Mouse (Mus musculus) spleen, postnatal 4 days (tissue): ENCODE data around the gene Asah2.
A peak's percentile ranks its signal among the peaks of the same experiment; 100 is the strongest.
"Not testable (repeated sequence)": the region's sequence is repeated elsewhere in the genome, so short reads cannot be mapped to it uniquely, and the experiment has no call there.

Experiments
- DNase-seq, 2 experiments: peaks; one replicate each; pipeline ENCODE4 v3.0.0; 2022; ENCODE audit warnings: low spot score in 2 of 2

Asah2 gene

DNA sequence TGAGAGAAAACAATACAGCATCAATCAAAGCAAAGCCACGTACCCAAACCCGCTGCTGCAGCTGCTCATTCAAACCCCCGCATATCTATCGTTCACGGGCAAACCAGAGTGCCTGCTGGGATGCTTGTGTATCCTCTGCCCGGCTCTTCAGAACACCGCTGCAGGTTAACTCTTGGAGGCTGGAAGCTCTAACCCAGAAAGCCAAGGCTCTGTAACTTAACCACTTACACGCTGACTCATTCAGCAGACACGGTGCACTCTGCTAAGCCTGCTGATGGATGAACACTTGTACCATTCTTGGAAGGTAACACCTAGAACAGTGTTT, 5.1 kb downstream of the Asah2 start:
- DNase-seq: no peak

DNA sequence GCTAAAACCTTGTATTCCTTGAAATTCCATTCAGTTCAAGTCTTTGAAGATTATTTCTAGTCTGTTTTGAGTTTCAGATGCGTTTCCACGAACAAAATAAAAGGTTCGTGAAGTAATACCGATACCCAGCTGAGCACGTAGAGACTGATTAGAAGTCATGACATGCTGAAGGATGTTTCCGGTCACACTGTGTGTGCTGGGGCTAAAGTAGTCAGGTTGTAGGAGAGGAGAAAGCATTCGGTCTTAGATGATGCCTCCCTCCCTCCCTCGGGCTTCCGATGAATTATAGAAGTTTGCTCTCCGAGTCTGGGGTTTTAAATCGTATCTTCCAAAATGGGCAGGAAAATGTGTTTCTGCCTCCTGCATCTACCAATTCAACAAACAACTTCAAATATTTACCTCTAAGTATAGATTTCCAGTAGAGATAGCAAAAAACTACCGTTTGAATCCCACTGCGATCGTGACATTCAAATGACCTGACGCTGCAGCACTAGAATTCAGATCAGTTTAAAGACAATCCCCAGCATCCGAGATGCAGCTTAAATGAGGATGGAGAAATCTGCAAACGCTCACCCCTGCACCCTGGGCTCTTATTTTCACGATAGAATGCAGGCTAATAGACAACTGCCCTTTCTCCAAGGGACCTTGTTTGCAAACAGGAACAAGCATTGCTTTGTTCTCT, 5.6 kb downstream of the Asah2 start:
- no peak for DNase-seq

DNA sequence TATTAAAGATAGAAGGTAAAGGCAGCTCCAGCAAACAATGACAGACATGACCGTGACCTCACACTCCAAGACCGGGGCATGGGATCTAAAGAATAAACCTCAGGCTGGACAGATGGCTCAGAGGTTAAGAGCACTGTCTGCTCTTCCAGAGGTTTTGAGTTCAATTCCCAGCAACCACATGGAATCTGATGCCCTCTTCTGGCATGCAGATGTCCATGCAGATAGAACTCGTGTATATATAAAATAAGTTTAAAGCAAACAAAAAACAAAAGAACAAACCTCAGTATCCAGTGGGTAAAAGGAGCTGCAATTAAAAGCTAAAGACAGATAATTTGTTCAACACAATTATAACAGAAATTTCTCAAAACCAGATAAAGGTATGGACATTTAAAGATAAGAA, 9.4 kb downstream of the Asah2 start:
- DNase-seq: no peak

DNA sequence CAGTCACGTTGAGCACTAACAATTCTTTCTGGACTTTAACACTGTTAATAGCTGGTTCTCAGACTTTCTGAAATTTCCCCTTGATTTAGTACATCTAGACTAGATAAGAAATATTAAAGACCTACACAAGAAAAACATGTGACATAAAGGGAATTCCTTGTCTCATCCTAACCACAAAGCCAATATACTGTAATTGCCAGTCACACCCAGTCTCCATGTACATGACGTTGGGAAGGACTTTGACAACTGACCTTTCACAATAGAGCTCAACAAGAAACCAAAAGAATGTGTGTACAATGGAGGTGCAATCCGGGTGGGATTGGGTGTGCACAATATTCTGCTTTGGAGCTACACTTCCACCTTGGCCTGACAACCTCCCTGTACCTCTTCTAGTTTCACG, 15.7 kb downstream of the Asah2 start:
- no peak for DNase-seq

DNA sequence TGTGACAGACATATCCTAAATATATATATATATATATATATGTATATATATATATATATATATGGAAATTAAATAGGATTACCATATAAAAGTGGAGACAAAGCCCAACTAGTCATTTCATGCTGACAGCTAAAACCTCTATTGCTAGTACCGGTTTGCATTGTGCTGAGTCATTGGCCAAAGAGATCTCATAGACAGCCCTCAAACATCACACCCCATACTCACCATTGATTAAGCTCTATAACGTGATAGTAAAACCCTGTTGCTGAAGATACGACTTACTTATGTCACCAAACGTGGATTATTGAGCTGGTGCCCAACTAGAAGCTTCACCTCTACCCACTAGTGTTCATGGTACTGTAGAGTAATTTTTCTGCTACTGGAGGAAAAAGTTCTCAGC, 17.2 kb downstream of the Asah2 start:
- DNase-seq: no peak

DNA sequence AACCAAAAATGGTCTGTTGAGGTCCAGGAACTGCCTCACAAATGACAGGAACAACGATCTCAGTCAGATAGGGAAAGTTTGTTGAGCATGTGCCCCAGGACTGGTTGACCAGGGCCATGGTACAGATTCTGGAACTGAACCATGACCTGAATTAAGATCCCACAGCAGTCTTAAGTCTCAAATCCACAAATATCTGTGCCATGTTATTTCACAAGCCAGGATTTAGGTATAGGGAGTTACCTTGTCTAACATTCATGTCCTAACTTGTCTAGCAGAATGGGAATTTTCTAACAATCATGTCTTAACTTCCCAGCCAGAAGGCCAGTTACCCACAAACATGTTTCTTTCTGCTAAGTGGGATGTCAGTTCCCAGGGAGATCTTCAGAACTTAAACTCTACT, 19.4 kb downstream of the Asah2 start:
- no peak for DNase-seq

DNA sequence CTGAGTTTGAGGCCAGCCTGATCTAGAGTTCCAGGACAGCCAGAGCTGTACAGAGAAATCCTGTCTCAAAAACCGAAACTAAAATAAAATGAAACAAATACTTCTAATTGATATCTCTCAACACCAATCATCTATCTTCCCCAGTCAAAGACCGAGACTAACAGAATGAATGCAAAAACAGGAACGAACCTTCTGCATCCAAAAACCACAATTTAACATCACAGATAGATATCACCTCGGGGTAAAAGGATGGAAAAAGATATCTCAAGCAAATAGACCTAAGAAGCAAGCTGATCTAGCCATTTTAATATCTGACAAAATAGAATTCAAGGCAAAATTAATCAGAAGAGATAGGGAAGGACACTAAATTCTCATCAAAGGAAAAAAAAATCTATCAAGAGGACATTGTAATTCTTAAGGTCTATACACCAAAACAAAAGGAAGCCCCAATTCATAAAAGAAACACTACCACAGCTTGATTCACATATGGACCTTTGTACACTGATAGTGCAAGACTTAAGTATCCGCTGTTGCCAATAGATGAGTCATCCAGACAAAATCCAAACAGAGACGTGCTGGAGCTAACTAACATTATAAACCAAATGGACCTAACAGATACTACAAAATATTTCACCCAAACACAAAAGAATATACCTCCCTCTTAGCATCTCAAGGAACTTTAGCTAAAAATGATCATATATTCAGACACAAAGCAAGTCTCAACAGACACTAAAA, 20.1 kb downstream of the Asah2 start:
- DNase-seq: no peak

DNA sequence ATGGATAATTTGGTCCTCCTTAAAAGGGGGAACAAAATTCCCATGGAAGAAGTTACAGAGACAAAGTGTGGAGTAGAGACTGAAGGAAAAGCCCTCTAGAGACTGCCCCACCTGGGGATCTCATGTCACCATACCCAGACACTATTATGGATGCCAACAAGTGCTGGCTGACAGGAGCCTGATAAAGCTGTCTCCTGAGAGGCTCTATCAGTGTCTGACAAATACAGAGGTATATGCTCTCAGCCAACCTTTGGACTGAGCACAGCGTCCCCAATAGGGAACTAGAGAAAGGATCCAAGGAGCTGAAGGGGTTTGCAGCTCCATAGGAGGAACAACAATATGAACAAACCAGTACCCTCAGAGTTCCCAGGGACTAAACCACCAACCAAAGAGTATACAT, 23.2 kb downstream of the Asah2 start:
- DNase-seq: not testable (repeated sequence)

DNA sequence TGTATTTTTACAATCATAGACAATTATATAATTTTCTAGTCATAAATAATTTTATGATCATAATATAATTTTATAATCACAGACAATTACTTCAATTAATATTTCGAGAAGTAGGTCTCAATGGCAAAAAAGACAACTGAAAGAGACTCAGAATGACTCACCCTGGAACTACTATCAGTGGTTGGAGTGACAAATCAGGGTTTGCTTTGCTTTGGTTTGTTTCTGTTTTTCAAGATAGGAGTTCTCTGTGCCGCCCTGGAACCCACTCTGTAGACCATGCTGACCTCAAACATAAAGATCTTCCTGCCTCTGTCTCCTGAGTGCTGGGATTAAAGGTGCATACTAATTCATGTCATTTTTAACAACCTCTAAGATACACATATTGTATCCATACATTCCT, 37.7 kb downstream of the Asah2 start:
- no peak for DNase-seq

DNA sequence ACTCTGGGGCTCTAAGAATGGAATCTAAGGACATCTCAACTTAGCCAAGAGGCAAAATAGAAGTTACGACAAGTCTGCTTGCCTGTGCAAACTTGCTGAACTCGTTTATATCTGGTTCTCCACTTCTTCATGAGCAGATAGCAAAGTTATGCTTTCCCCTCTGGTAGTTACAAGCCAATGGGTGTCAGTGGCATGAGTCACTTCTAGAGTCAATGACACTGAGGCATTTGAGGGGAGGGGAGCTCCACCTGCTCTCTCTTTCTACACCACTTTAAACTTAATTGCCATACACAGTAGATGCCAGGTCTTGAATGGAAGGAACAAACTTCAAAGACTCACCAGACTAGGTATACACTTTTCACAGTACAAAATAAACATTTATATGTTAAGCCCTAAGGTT, 38.4 kb downstream of the Asah2 start:
- DNase-seq: no peak

DNA sequence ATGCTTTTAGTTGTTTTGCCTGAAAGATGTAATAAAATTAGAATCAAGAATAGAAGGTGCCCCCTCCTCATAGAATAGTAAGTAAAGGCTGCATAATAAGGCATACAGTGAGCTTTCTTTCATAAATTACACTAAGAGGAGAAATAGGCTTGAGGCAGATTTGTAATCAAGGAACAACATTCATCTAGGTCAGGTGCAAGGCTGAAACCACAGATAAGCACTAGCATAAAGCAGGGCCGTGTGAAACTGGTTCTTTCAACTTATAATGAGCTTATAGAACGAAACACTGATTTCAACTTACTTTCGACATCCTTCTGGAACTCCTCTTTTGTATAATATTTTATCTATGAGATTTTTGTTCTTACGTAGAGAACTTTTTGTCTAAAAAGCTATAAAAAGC, 40.3 kb downstream of the Asah2 start:
- DNase-seq: no peak

DNA sequence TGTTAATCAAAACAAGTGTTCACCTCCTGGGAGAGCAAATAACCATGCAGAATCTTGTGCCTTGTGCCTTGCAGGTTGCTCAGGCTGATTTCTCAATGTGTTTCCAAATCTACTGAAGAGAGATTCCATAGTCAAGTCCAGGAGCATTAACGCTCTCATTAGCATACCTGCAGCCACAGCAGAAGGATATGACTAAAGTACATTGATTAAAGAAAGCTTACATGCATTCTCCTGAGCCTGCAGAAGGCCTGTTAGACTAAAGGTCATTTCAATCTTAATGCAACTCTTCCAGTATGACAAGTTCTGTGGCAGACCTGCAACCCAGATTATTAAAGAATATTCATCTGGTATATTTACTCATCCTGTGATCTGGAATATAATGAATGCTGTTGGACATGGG, 46.7 kb downstream of the Asah2 start:
- no peak for DNase-seq

DNA sequence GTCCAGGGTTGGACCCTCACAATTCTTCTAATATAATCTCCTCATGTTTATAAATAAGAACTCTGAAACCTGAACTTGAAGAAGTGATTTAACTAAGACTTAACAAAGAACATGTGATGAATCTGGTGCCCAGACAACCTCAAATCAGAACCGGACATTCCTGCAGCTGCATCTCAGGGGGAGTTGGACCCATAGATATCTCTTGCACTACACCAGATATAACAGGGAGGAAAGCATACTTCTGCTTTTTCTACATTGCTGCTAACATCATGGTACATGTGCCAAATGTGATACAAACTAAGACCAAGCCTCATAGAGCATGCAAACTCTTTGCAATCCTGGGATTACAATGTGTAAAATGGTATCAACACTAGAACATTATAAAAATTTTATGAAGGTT, 51.8 kb downstream of the Asah2 start:
- DNase-seq: no peak

DNA sequence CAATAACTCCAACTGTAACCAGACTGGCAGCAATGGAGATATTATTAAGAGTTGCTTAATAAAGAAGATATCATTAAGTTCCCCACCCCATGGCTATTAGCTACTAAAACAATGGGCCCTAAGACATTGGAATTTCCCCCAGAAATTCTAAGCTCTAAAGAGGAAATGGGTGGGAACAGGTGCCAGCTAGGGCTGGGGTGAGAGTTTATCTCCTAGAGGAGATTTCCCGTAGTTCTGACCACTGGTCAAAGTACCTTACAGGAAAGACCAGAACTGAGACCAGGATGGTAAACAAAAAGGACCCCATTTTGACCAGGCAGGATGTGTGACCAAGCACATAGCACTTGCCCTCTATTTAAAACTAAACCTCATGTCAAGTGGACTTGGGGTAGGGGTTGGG, 52.3 kb downstream of the Asah2 start:
- no peak for DNase-seq

DNA sequence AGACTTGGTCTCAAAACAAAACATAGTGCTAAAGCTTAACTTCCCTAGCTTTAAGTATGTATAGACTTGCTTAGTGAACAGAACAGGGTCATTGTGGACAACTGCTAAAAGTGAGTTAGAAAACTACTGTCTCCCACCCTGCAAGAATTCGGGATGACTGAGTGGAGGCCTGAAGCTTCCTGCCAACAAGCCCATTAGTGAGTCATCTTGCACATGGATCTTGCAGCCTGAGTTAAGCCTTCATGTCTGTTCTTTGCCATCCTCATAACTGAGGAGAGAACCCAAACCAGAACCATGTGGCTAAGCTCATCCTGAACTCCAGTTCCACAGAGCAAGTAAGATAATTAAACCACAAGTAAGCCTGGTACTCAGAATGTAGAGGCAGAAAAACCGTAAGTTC, 56.8 kb downstream of the Asah2 start:
- no peak for DNase-seq

DNA sequence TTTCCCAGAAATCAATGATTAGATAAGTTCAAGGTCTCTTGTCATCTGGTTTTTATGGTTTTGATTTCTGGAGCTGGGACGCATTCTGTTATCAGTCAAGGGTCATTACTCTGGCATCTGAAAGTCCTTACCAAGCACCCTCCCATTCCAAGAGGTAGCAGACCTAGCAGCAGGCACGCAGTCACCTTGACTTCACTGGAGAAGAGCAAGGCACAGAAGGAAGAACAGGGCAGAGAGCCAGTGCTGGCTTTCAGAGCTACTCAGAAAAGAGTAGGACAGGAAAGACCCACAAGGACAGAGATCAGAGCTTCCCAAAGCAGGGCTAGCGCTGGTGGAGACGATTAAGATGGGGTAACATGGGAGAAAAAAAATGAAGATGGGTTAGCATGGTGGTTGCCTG, 75.1 kb downstream of the Asah2 start:
- no peak for DNase-seq

DNA sequence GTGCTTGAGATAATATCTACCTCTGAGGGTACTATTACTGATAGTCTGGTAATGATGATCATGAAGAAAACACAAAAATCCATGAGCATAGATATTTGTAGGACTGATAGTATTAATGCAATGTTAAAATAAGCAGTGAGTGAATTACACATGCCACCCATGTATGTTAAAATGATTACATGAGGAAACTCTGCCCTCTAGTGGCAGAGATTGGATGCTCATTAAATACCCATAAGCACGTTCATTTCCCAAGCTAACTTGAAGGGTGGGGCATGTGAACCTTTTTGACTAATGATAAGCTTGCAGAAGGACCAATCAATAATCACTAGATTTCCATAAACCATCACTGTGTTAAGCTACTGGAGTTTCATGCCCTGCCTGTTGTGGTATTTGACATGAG, 77.6 kb downstream of the Asah2 start:
- DNase-seq: peak in 1 of 2 experiments; percentile 28

DNA sequence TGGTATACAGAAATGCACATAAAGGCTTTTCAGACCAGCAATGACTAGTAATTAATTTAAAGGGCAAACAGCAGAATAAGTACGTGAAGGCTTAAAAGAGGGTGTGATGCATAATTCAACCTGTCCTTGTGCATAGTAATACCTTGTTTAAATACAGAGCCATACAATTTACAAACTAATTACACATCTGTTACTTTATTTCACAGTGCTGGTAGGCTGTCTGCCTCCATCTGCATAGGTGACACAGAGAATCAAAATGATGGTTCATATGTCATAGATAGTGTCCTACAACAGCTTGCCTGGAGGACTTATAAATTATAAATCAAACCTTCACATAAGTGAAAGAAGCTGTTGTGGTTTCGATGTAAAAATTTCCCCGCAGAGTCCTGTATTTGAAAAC, 82.6 kb downstream of the Asah2 start:
- no peak for DNase-seq

DNA sequence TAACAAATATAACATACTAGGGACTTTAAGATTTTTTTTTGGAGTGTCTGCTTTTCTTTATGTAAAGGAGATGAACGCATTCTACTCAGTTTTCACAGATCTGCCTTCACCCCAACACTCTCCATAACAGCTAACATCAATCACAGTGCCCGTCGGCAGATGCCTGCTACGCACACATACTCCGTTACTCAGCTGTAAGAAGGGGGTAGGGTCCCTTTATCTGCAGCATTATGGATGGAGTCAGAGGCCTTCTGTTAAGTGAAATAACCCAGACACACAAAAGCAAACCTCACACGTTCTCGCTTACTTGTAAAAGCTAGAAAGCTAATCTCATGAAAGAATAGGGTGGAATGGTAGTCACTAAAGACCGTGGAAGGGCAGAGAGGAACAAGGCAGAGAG, 88.3 kb downstream of the Asah2 start:
- no peak for DNase-seq

DNA sequence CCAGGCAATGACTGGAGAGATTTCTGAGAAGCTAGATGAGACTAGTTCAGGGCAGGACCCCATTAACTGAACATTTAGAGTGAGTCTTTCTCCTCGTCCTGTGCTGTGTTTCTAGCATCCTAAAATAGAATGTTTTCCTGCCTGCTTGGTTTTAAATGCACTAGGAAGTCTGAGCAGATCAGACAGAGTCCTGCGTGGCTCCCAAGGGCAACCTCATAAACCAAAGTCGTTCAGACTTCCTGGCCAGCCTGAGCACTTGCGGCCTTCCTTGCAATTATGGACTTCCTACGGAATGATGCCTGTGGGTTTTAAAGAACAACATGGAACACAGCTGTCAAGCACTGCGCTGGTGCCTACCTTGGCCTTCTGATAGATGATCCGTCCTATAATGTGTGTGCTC, 89.4 kb downstream of the Asah2 start:
- no peak for DNase-seq

DNA sequence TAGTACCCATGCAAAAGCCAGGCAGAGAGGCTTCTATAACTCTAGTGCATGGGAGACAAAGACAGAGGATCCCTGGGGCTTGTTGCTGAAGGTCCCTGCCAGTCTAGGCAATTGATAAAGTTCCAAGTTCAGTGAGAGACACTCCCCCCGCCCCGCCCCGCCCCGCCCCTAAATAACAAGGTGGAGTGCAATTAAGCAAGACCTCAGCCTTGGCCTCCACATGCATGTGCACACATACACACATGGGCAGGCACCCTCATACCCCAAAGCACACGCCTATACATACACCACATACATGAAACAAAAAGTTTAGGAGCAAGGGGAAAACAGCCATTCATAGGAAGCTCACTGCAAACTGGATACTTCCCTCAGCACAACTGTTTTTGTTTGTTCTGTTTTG, 90.0 kb downstream of the Asah2 start:
- DNase-seq: no peak

DNA sequence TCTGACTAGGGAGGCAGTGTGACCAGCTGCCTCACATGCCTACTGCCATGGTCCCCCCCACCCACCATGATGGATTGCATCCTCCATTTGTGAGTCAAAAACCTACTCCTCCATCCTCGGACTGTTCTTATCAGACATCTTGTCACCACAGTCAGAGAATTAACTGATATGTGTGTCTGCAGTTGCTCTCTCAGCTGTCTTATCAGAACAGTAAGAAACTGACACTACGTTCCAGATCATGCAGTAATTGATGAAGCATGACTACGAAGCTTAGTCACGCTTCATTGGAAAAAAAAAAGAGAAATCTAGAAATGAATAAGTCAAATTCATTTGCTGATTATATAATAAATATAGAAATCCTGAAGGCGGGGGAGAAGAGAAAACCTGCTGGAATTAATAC, 105.4 kb downstream of the Asah2 start:
- DNase-seq: no peak

DNA sequence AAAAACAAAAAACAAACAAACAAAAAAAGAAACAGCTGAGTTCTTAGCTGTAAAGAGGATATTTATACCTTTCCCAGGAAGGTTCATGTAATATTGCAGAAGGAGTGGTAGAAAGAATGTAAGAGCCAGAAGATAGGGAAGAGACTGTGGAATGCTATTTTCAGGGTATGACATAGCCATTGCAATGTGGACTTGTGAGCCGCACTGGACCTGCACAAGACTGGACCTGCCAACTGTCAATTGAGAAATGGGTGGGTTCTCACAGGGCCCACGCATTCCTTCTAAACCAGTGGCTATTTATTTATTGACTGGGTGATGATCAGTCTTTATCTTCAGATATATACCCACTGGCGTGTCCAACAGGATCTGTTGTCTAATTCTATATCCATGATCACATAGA, 111.1 kb downstream of the Asah2 start:
- DNase-seq: no peak

DNA sequence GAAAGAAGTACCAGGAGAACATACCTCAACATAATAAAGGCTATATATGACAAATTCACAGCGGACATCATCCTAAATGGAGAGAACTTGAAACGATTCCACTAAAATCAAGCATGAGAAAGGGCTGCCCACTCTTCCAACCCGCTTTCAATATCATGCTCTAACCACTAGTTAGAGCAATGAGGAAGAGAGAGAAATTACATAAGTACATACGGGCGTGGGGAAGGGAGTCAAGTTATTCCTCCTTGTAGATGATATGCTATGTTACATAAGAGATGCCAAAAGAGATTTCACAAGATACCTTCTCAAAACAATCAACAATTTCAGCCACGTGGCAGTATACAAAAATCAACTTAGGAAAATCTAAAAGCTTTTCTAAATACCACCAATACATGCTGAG, 117.0 kb downstream of the Asah2 start:
- no peak for DNase-seq
